7 mouse cellular contexts compared by ENCODE assay signal in the genomic region with DNA sequence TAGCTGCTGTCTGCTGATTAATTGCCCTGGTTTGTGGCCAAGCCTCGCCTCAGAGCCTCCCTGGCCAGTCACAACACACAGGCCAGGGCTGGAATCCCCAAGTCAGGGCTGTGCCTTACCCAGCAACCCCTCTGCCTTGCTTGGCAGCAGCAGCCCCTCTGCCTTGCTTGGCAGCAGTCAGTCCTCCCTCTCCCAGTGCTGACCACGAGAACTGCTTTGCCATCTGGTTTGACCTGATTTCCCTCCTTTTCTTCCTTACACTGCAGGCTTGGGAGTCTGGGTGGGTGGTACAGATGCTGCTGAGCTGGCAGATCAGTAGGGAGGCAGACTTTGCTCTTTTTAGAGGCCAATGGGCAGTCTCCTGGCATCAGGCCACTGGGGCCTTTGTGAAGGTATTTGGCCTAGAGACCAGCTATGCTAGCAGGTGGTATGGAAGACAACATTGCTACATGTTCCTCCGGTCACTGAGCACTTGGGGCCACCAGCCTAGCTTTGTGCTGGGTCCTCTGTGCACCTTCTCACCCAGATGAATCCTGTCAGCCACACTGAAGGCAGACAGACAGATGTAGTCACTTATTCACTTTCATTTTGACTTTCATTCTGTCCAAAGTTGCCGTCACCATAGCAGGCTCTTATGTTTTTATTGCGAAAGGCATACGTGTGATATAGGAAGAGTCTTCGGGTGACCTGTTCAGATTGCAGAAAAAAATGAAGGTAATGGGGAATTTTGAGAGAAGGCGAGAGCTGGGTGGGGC.
A peak's percentile ranks its signal among the peaks of the same experiment; 100 is the strongest.
DNase-seq lines count a peak whose midpoint lies in the region; ATAC-seq and TF ChIP-seq lines count a peak whose summit lies in the region.

No protein-coding gene starts in this region.

- H3K27ac ChIP-seq in lung, postnatal 0 days (ENCODE audit: low read length), result peak overlapping the region; percentile 22
- H3K27ac ChIP-seq in stomach, embryonic 14.5 days (ENCODE audit: low read length), result no peak overlapping the region

- peak; percentile 18 for ATAC-seq in lung, postnatal 0 days
- ATAC-seq in stomach, embryonic 14.5 days (ENCODE audit: insufficient number of reproducible peaks, insufficient read depth, low FRiP score, low read depth), result peak; percentile 26; the same call in 1 of the 2 replicates

- H3K9ac ChIP-seq in lung, postnatal 0 days (replicated peaks; ENCODE audit: low read depth), result no peak overlapping the region
- no peak overlapping the region for H3K9ac ChIP-seq in stomach, embryonic 14.5 days (replicated peaks; ENCODE audit: low read depth, low read length)

- DNase-seq in ovary, postnatal 36 days (ENCODE audit: low spot score), result peak; percentile 48
- no peak for DNase-seq in ovary, postnatal 10 days (ENCODE audit: low spot score)
- peak; percentile 57 for DNase-seq in brain, embryonic 14.5 days (ENCODE audit: low read depth)
- DNase-seq in frontal cortex, postnatal 36 days (ENCODE audit: low spot score in 2 of 2), result peak; percentile 64 to 70
- DNase-seq in kidney, postnatal 25 days, result peak; percentile 94 to 96
- peak; percentile 67 for DNase-seq in lung, postnatal 0 days (ENCODE audit: low spot score)

- WGBS in lung, postnatal 0 days, result 42% methylated on average over 8 of the region's 8 CpGs
- 76% methylated on average over 8 of the region's 8 CpGs for WGBS in stomach, embryonic 14.5 days

- no peaks in the 10 kb centered on the region for H3K36me3 ChIP-seq in lung, postnatal 0 days (ENCODE audit: insufficient read depth, low read length)
- no peaks in the 10 kb centered on the region for H3K36me3 ChIP-seq in stomach, embryonic 14.5 days (ENCODE audit: control insufficient read depth, insufficient read depth, low read length)

- TF ChIP-seq POLR2A in brain, embryonic 14.5 days (IDR thresholded peaks at IDR 0.05; ENCODE audit: borderline replicate concordance, extremely low read depth, insufficient read depth, insufficient read length, poor library complexity, severe bottlenecking), result no peak

- peaks cover 3% of the 10 kb centered on the region; the same call in 1 of the 2 replicates for H3K4me1 ChIP-seq in lung, postnatal 0 days (ENCODE audit: insufficient read depth, low read depth, low read length)
- peaks cover 3% of the 10 kb centered on the region for H3K4me1 ChIP-seq in stomach, embryonic 14.5 days (ENCODE audit: control insufficient read depth, insufficient read depth, low read length)

- no peaks in the 10 kb centered on the region for H3K27me3 ChIP-seq in lung, postnatal 0 days (replicated peaks; ENCODE audit: insufficient read depth, low read length)
- no peaks in the 10 kb centered on the region for H3K27me3 ChIP-seq in stomach, embryonic 14.5 days (ENCODE audit: control insufficient read depth, insufficient read depth, low read length)

- TF ChIP-seq EP300 in lung, postnatal 0 days (IDR thresholded peaks at IDR 0.05), result 0 out of 2 replicates have a peak, but pooled peaks have one; percentile 36

- no peak overlapping the region for H3K4me3 ChIP-seq in lung, postnatal 0 days (ENCODE audit: low read depth, low read length)
- H3K4me3 ChIP-seq in stomach, embryonic 14.5 days (ENCODE audit: low read depth, low read length), result no peak overlapping the region

- H3K9me3 ChIP-seq in lung, postnatal 0 days (ENCODE audit: low read length), result no peaks in the 10 kb centered on the region
- no peaks in the 10 kb centered on the region for H3K9me3 ChIP-seq in stomach, embryonic 14.5 days (ENCODE audit: control insufficient read depth, low read depth, low read length)

- H3K4me2 ChIP-seq in lung, postnatal 0 days (replicated peaks; ENCODE audit: low read depth, low read length), result 0 out of 2 replicates have a peak overlapping the region, but pooled peaks have one; percentile 4
- no peak overlapping the region for H3K4me2 ChIP-seq in stomach, embryonic 14.5 days (replicated peaks; ENCODE audit: low read depth, low read length)

- TF ChIP-seq CTCF in brain, embryonic 14.5 days (IDR thresholded peaks at IDR 0.05; ENCODE audit: borderline replicate concordance, extremely low read depth, insufficient read depth, insufficient read length), result no peak
- no peak for TF ChIP-seq CTCF in lung, postnatal 0 days (IDR thresholded peaks at IDR 0.05)
